Mouse (Mus musculus) hindbrain, embryonic 14.5 days (tissue): ENCODE measurements around the gene Susd4. TPM values are rescaled to one million over a fixed set of nuclear protein-coding genes. Genes with fewer than 3 reads are reported as not detected.

Experiments
- ATAC-seq: fragments of 200-750 bp; cut with Nextera tagmentation; 2 replicates; pipeline ENCODE4 v1.8.0; 2017; ENCODE audit warnings: moderate number of reproducible peaks, mild to moderate bottlenecking, moderate TSS enrichment, moderate library complexity; ENCODE audit not compliant: low FRiP score
- DNase-seq: peaks from one replicate; pipeline ENCODE4 v3.0.0-alpha.2; 2015; ENCODE audit warnings: low spot score
- H3K27ac ChIP-seq: fragments of 300-500 bp; sonication (generic); 2 replicates; pipeline ENCODE4 v1.5.1; 2014; ENCODE audit warnings: mild to moderate bottlenecking, moderate library complexity
- H3K27me3 ChIP-seq: fragments of 300-500 bp; sonication (generic); 2 replicates; pipeline ENCODE4 v1.6.1; 2014; ENCODE audit warnings: mild to moderate bottlenecking, low read length, mixed read lengths; ENCODE audit not compliant: control insufficient read depth, insufficient read depth
- H3K36me3 ChIP-seq: fragments of 300-500 bp; sonication (generic); replicated peaks from 2 replicates; pipeline ENCODE4 v1.6.1; 2014; ENCODE audit not compliant: control insufficient read depth, insufficient read depth
- H3K4me1 ChIP-seq: fragments of 300-500 bp; sonication (generic); replicated peaks from 2 replicates; pipeline ENCODE4 v1.6.1; 2014; ENCODE audit warnings: antibody characterized with exemption, low read length, mixed read lengths; ENCODE audit not compliant: control insufficient read depth, insufficient read depth
- H3K4me2 ChIP-seq: fragments of 300-500 bp; sonication (generic); replicated peaks from 2 replicates; pipeline ENCODE4 v1.6.1; 2014; ENCODE audit warnings: mild to moderate bottlenecking, moderate library complexity
- H3K4me3 ChIP-seq: fragments of 300-500 bp; sonication (generic); replicated peaks from 2 replicates; pipeline ENCODE4 v1.5.1; 2014; ENCODE audit warnings: mild to moderate bottlenecking, low read length
- H3K9ac ChIP-seq: fragments of 300-500 bp; sonication (generic); 2 replicates; pipeline ENCODE4 v1.6.1; 2014
- H3K9me3 ChIP-seq: fragments of 300-500 bp; sonication (generic); 2 replicates; pipeline ENCODE4 v1.6.1; 2016; ENCODE audit warnings: low read length; ENCODE audit not compliant: control insufficient read depth
- WGBS: fragments of 180-500 bp; shearing (Covaris S2); extraction: QIAGEN DNeasy Blood & Tissue Kit; methylation state at CpG from one replicate; pipeline ENCODE4 v1.1.7; 2014; 5-methylcytosine and 5-hydroxymethylcytosine counted together
- polyA plus RNA-seq: library from polyadenylated mRNA; unstranded; fragments of >200 nt; fragmentation: Nextera tagmentation; extraction: Ambion mirVana; gene quantifications from 2 replicates; pipeline ENCODE4 v1.2.1, GENCODE M21; 2014

Susd4 gene
- polyA plus RNA-seq, 1 experiment from 2014 or later = 73.9 TPM

DNA sequence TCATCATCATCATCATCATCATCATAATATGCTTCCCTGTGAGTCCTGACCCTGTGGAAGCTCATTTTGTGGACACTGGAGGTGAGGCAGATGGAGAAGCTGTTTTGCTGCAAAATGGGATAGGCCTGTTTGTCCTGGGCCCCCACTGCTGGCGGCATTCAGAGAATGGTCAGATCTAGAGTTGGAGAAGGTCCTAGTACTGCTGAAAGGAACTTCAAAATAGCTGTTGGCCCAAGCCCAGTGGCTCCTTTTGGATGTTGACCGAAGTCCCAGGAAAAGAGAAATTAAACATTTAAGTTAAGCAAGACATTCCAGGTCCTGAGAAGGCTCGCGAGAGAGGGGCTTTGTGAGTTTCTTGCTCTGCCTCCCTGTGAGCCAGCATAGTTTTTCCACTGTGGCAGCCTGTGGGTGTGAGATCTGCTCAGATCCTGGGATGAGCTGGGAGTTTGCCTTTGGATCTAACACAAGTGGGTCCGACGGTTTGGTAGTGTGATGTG lies 15.4 kb downstream of the Susd4 start:
- Histone ChIP-seq H3K4me1 (peaks cover 6% of the 10 kb centered on the region; the same call in 1 of the 2 replicates), H3K9me3 (no peaks in the 10 kb centered on the region), H3K4me2 (no peak overlapping the region), H3K36me3 (no peaks in the 10 kb centered on the region), H3K27me3 (no peaks in the 10 kb centered on the region), H3K27ac (no peak overlapping the region), H3K4me3 (no peak overlapping the region), H3K9ac (no peak overlapping the region)
- ATAC-seq (no peak), DNase-seq (no peak)
- 93% methylated on average over 6 of the region's 6 CpGs for WGBS

DNA sequence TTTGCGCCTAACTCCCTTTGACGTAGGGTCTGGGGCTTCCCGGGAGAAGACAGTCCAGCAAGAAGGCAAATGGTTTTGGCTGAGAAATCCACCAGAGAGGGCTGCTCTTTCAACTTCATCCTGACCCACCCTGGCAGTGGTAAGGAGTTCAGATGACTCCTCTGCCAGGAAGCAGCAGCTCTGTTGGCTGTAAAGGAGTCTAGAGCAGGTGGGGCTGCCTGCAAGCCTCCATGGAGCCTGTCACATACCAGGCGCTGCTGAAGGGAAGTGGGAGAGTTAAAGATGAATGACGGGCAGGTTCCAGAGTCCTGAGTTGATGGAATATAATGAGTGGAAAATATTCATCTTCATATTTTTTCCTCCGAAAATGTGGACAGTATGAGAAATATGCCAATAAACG lies 20.1 kb downstream of the Susd4 start:
- H3K36me3 ChIP-seq = no peaks in the 10 kb centered on the region
- 91% methylated on average over 7 of the region's 7 CpGs for WGBS
- ATAC-seq (no peak), DNase-seq (no peak)
- no peaks in the 10 kb centered on the region for H3K27me3 ChIP-seq
- H3K4me2 ChIP-seq = no peak overlapping the region
- no peaks in the 10 kb centered on the region for H3K9me3 ChIP-seq
- no peak overlapping the region for H3K4me3 ChIP-seq
- H3K9ac ChIP-seq = no peak overlapping the region
- H3K4me1 ChIP-seq = no peaks in the 10 kb centered on the region
- no peak overlapping the region for H3K27ac ChIP-seq

DNA sequence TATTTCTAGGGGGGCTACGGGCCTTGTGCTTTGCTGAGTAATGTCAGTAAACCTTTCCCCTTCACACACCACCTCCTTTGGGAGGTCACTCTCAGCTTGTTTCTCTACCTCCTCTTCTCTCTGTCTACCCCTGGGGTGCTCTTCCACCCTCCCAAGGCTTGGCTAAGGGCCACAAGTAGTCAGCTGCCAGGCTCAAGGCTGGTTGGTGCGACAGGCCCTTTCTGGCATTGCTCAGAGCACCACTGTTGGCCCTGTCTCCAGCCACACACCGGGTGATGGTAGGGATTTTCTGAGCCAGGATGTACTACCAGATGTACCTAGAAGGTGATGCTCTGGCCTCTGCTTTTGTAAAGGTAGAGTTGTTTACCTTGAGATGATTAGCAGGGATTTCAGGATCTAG lies 21.1 kb downstream of the Susd4 start:
- no peak overlapping the region for H3K27ac ChIP-seq
- no peaks in the 10 kb centered on the region for H3K36me3 ChIP-seq
- no peak for DNase-seq
- H3K27me3 ChIP-seq = no peaks in the 10 kb centered on the region
- H3K4me1 ChIP-seq = no peaks in the 10 kb centered on the region
- H3K4me2 ChIP-seq = no peak overlapping the region
- 89% methylated on average over 3 of the region's 3 CpGs for WGBS
- no peak overlapping the region for H3K4me3 ChIP-seq
- H3K9me3 ChIP-seq = no peaks in the 10 kb centered on the region
- H3K9ac ChIP-seq = no peak overlapping the region
- ATAC-seq = no peak

DNA sequence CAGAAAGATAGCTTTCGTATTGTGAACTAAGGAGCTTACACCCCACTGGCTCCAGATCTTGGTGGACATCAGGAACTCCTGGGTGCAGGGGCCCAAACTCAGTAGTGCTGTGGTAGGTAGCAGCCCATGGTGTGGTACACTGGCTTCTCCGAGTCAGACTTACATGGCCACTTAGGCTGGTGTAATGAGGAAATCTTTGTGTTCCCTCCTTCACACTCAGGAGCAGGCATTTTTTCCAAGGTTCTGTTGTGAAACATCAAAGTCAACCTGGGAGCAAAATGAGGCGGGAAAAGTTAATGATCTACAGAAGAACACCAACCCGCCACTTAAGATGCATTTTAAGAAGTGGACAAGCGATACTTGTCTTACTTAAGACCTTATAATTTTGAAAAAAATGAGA lies 21.8 kb downstream of the Susd4 start:
- 94% methylated on average over 5 of the region's 5 CpGs for WGBS
- no peaks in the 10 kb centered on the region for H3K4me1 ChIP-seq
- DNase-seq (no peak), ATAC-seq (no peak)
- H3K9me3 ChIP-seq = no peaks in the 10 kb centered on the region
- no peaks in the 10 kb centered on the region for H3K36me3 ChIP-seq
- H3K4me2 ChIP-seq = no peak overlapping the region
- H3K4me3 ChIP-seq = no peak overlapping the region
- H3K27ac ChIP-seq = no peak overlapping the region
- no peak overlapping the region for H3K9ac ChIP-seq
- no peaks in the 10 kb centered on the region for H3K27me3 ChIP-seq

DNA sequence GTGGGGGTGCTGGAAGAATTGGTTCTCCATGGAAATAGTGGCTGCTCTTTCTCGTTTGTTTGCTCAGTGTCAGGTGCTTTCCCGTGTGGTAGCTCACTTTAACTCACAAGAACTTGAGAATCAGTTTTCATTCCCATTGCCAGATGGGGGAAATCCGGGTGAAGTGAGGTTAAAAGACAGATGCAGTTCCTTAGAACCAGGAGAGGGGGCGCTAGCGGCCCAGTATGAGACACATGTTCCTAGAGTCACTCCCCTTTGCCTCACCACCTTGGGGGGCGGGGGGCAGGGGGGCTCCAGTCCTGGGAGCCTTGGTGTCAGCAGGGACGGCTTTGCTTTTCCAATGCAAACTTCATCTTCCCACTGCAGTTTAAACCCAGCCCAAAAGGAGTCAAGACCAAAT lies 23.4 kb downstream of the Susd4 start:
- 52% methylated on average over 7 of the region's 7 CpGs for WGBS
- DNase-seq = no peak

DNA sequence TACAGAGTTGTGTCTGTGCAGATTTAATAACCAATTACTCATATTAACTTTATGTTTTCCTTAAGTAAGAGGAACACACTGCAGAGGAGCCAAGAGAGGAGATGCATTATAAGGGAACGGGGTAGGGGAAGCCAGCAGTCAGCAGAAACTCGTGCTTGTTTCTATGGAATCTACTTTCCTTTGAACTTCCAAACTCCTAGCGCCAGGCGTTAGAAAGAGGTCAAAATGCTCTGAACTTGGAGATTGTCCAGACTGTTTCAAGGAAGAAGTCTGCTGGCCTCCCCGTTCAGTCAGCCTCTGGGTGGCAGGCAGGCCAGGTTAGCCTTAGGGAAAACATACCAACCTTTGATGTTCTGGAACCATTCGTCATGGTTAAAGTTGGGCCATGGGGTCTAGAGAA lies 25.2 kb downstream of the Susd4 start:
- Histone ChIP-seq H3K4me3 (no peak overlapping the region), H3K27me3 (no peaks in the 10 kb centered on the region), H3K4me1 (peaks cover 7% of the 10 kb centered on the region), H3K36me3 (no peaks in the 10 kb centered on the region), H3K9me3 (no peaks in the 10 kb centered on the region), H3K4me2 (no peak overlapping the region), H3K27ac (no peak overlapping the region), H3K9ac (no peak overlapping the region)
- WGBS = 61% methylated on average over 6 of the region's 6 CpGs
- no peak for ATAC-seq
- no peak for DNase-seq

More for the DNA sequence above, 23.4 kb downstream of the Susd4 start:
- Histone ChIP-seq H3K27ac (no peak overlapping the region), H3K36me3 (no peaks in the 10 kb centered on the region), H3K9me3 (no peaks in the 10 kb centered on the region), H3K4me1 (no peaks in the 10 kb centered on the region; the same call in none of the 2 replicates), H3K4me2 (no peak overlapping the region), H3K9ac (no peak overlapping the region), H3K27me3 (no peaks in the 10 kb centered on the region), H3K4me3 (no peak overlapping the region)
- no peak for ATAC-seq

DNA sequence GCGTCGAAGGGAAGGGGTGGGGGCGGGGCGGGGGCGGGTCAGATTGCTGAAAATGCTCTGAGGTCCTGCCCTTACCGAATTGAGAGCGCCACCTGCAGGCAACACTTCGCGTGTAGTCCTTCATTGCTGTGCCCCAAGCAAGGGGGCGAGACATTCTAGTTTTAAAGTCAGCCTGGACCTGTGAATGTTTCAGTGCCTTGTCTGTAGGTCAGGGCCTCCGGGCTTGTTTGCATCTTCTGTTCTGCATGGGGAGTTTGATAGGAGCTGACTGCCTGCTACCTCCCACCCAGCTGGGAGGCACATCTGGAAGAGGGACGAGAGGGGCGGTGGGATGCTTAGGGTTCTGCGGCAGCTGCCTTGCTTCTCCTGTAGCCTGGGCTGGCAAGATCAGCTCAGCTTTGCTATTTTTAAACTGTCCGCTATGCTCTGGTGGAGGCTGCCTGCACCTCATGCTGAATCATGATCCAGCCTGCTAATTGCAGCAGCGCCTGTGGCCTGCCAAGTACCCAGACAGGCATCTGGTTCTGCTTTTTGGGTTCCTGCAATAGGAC lies 28.9 kb downstream of the Susd4 start:
- Histone ChIP-seq H3K27me3 (no peaks in the 10 kb centered on the region), H3K4me3 (no peak overlapping the region), H3K36me3 (no peaks in the 10 kb centered on the region), H3K9ac (no peak overlapping the region), H3K9me3 (no peaks in the 10 kb centered on the region), H3K4me1 (peaks cover 7% of the 10 kb centered on the region), H3K4me2 (peak overlapping the region; percentile 21; the same call in 1 of the 2 replicates), H3K27ac (0 out of 2 replicates have a peak overlapping the region, but pooled peaks have one; percentile 6)
- 20% methylated on average over 16 of the region's 16 CpGs for WGBS
- DNase-seq (peak; percentile 67), ATAC-seq (peak; percentile 39; the same call in 1 of the 2 replicates)

DNA sequence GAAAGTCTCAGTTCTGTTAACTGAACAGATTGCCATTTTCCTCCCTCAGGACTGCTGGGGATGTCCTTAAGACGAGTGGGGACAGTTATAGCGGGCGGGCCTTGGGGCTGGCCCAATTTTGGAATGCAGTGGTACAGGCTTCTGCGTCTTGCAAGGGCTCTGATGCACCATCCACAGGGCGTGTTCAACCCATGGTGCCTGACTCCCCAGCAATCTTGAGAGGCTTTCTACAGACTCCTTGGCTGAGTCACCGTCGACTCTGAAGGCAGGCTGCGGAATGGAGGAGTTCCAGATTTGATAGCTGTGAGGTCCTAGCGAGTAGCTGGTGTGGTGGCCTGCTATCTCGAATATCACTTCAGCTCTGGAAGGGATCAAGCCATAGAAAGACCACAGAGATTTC lies 30.6 kb downstream of the Susd4 start:
- Histone ChIP-seq H3K9me3 (no peaks in the 10 kb centered on the region), H3K27ac (no peak overlapping the region), H3K27me3 (no peaks in the 10 kb centered on the region), H3K9ac (no peak overlapping the region), H3K4me3 (no peak overlapping the region), H3K4me2 (no peak overlapping the region), H3K4me1 (peaks cover 7% of the 10 kb centered on the region), H3K36me3 (no peaks in the 10 kb centered on the region)
- DNase-seq = no peak
- 91% methylated on average over 10 of the region's 10 CpGs for WGBS
- ATAC-seq = no peak

DNA sequence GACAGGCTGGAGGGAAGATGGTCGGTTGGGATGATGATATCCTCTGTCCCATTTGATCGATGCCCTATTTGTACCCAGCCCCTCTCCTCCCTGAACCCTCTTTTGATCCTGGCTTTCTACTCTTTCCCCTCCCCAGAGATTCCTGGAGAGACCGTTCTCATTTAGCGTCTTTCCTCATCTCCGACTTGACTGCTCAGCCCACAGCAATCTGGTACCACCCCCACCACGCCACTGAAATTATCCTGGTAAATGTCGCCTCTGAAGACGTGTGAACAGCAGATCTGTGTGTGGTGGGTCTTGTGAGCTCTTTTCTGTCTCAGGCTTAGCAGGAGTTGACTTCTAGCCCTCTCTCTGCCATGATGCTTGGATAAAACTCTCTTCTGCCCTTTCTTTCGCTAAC lies 31.0 kb downstream of the Susd4 start:
- H3K9me3 ChIP-seq = no peaks in the 10 kb centered on the region
- H3K4me3 ChIP-seq = no peak overlapping the region
- H3K9ac ChIP-seq = no peak overlapping the region
- H3K36me3 ChIP-seq = no peaks in the 10 kb centered on the region
- H3K4me2 ChIP-seq = no peak overlapping the region
- no peak overlapping the region for H3K27ac ChIP-seq
- H3K4me1 ChIP-seq = peaks cover 7% of the 10 kb centered on the region
- 92% methylated on average over 9 of the region's 9 CpGs for WGBS
- DNase-seq (no peak), ATAC-seq (no peak)
- no peaks in the 10 kb centered on the region for H3K27me3 ChIP-seq

DNA sequence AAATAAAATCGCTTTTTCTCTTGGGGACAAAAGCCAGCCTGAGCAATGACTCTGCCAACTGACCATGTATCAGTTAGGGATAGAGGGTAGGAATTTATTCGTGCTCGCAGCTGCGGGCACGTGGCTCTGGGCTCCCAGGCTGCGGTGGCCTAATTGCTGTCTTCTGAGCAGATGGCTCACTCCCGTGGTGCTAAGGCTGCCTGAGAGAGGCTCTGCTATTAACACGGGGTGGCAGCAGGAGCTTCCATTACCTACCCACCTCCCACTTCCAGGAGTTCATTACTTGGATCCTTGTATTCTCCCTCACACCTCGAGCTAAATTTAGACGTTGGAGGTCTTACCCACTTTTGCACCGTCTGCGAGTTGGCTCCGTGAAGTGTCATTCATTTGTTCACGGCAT lies 33.4 kb downstream of the Susd4 start:
- H3K4me3 ChIP-seq = no peak overlapping the region
- 0 out of 2 replicates have a peak overlapping the region, but pooled peaks have one; percentile 17 for H3K27ac ChIP-seq
- peak; percentile 68; the same call in 1 of the 2 replicates for ATAC-seq
- H3K27me3 ChIP-seq = no peaks in the 10 kb centered on the region
- no peak overlapping the region for H3K9ac ChIP-seq
- H3K4me1 ChIP-seq = peaks cover 9% of the 10 kb centered on the region
- 42% methylated on average over 14 of the region's 14 CpGs for WGBS
- H3K36me3 ChIP-seq = no peaks in the 10 kb centered on the region
- no peak overlapping the region for H3K4me2 ChIP-seq
- no peaks in the 10 kb centered on the region for H3K9me3 ChIP-seq
- DNase-seq = no peak
